17 mouse cellular contexts compared by ENCODE assay signal in the genomic region with DNA sequence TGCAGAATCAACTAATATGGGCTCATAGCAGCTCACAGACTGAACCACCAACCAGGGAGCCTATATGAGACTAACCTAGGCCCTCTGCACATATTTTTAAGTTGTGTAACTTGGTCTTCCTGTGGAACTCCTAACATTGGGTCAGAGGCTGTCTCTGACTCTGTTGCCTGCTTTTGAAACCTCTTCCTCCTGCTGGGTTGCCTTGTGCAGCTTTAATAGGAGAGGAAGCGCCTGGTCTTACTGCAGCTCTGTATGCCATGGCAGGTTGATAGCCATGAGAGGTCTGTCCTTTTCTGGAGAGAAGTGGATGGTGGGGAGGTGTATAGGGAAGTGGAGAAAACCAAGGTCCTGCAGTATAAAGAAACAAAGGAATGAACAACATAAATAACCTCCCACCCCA.
"Had no signal": no experiment of that assay in that cellular context is flagged by ENCODE, and none has a peak within 500 bp of the region (broad histone marks: within the 10 kb centered on the region; RNA-seq: fewer than 3 reads in every experiment).

No protein-coding gene starts in this region.

- H3K4me2 ChIP-seq: intestine, embryonic 15.5 days; limb, embryonic 13.5 days; lung, embryonic 15.5 days; neural tube, embryonic 12.5 days had no signal

- H3K4me1 ChIP-seq: intestine, embryonic 15.5 days; limb, embryonic 13.5 days; lung, embryonic 15.5 days; midbrain, embryonic 10.5 days; neural tube, embryonic 12.5 days had no signal

- H3K9ac ChIP-seq: intestine, embryonic 15.5 days; limb, embryonic 13.5 days; liver, embryonic 14.5 days; lung, embryonic 15.5 days; neural tube, embryonic 12.5 days had no signal

- H3K9me3 ChIP-seq: intestine, embryonic 15.5 days; limb, embryonic 13.5 days; lung, embryonic 15.5 days; midbrain, embryonic 10.5 days; neural tube, embryonic 12.5 days had no signal

- H3K27ac ChIP-seq: intestine, embryonic 15.5 days; kidney, postnatal 0 days; layer of hippocampus, adult 2 months; limb, embryonic 13.5 days; liver, embryonic 14.5 days; lung, embryonic 15.5 days; midbrain, embryonic 10.5 days; neural tube, embryonic 12.5 days had no signal

- ATAC-seq: intestine, embryonic 15.5 days had no signal

- H3K27me3 ChIP-seq: intestine, embryonic 15.5 days; limb, embryonic 13.5 days; lung, embryonic 15.5 days; neural tube, embryonic 12.5 days had no signal

- H3K36me3 ChIP-seq: intestine, embryonic 15.5 days; limb, embryonic 13.5 days; lung, embryonic 15.5 days; neural tube, embryonic 12.5 days had no signal

- H3K4me3 ChIP-seq: intestine, embryonic 15.5 days; layer of hippocampus, adult 2 months; limb, embryonic 13.5 days; lung, embryonic 15.5 days; midbrain, embryonic 10.5 days; neural tube, embryonic 12.5 days had no signal

- DNase-seq: kidney, adult 2 months; kidney, postnatal 36 days; left cerebral cortex, postnatal 4 days; midbrain, embryonic 14.5 days; retina, postnatal 1 day; right cerebral cortex, postnatal 4 days; spleen, adult 18-20 months; thymus, adult 18-20 months; thymus, postnatal 14 days had no signal
